Mouse (Mus musculus): ENCODE measurements at regions not wholly inside any gene's neighbourhood (a gene's known extent, or its start where the extent isn't known, plus 50 kb on each side); places are given as distances from the start of the nearest gene placed in this dataset.

DNA sequence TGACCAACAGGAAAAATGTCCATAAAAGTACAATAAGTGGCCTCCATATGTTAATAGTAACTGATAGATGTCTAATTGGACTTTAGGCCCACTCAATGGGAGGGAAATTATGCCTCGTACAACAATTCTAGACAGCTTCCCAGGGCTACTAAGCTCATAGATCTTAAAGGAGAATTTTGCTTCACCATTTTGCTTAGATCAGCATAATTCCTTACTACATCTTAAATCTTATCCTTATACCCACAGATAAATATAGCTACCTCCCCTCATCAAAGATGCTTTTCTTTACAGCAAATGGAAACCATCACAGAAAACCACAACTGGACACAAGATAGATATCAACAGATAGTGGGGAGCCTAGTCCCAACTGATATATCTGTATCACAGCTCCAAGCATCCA lies 263.6 kb upstream of the Intu start:
- TF ChIP-seq CTCF (IDR thresholded peaks at IDR 0.05; ENCODE audit: borderline replicate concordance, insufficient read depth, low read depth, low read length): no peak
- no peak for TF ChIP-seq POLR2A (IDR thresholded peaks at IDR 0.05; ENCODE audit: borderline replicate concordance, insufficient read depth, low read length)
